Mouse (Mus musculus): ENCODE measurements at regions not wholly inside any gene's neighbourhood (a gene's known extent, or its start where the extent isn't known, plus 50 kb on each side); places are given as distances from the start of the nearest gene placed in this dataset.
A peak's percentile ranks its signal among the peaks of the same experiment; 100 is the strongest.
"Not testable (repeated sequence)": the region's sequence is repeated elsewhere in the genome, so short reads cannot be mapped to it uniquely, and the experiment has no call there.

DNA sequence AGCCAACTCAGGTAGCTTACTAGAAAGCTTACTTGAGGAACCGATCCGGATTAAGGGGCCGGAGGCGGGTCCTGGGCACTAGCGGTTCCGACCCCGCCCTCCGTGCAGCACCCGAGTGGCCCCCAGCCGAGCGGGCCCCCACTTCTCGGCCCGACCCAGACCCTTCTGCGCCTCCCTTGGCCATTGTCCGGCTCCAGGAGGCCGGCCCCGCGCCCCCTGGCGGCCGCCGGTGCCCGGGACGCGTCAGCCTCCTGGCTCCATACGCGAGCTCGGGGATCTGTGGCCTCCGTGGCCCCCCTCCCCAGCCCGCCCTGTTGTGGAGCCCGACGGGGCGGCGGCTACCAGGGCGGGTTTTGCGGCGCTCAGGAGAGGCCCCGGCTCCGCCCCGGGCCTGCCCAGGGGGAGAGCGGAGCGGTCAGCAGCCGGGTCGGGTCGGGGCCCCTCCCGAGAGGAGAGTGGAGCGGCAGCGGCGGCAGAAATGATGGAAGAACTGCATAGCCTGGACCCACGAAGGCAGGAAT lies 94.3 kb upstream of the Zfp986 start:
- DNase-seq (ENCODE audit: low spot score): peak; percentile 7

DNA sequence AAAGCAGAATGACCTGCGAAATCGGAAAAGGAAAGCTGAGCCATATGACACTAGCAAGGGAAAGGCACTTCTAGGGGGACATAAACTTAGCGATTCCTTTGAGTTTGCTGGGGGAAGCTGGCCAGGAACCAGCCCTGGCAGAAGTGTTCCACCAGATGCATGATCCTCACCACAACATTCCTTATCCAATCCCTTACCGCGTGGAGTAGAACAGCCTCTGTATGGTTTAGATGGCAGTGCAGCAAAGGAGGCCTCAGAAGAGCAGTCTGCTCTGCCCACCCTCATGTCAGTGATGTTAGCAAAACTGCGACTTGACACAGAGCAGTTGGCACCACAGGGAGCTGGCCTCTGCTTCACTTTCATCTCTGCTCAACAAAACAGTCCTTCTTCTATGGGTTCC lies 93.7 kb upstream of the Zfp986 start:
- DNase-seq (ENCODE audit: low spot score): not testable (repeated sequence)

DNA sequence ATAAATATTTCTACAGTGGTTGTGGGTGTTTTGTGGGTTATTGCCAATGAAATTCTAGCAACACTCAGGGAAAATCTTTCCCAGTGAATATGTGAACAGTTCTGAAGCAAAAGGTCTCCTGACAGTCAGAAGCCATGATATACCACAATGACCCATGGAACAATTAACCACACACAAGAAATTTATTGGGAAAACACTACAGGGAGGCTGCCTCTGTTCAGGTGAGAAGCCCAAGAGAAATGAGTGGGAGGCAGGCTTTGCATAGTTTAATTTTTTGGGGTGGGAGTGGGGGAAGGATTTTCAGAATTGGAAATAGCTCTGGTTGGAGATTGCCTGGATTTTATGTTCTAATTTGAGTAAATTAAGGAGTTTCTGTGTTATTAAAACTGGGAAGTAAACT lies 92.1 kb upstream of the Zfp986 start:
- not testable (repeated sequence) for DNase-seq (ENCODE audit: low spot score)

GRCm38 (mm10) chr4:145781281-145781896 lies 87.2 kb upstream of the Zfp986 start:
- not testable (repeated sequence) for DNase-seq (ENCODE audit: low spot score)

DNA sequence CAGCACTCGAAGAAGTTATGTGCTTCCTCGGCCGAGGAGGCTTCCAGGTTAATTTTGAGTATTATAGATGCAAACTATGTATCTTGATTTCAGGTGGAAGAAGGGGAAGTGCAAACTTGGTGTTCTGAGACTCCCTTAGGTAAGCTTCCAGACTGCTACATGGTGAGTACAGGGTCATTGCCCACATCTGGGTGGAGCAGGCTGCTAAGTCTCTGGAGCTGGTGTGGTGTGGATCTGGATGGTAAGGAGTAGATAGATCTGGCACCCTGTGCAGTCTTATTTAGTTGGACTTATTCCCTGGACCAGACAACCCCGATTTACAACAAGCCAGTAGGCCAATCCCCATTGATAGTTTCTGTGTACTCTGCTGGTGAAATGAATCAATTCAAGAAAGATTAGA lies 53.9 kb upstream of the Zfp986 start:
- not testable (repeated sequence) for DNase-seq (ENCODE audit: low spot score)

Data from urinary bladder, postnatal 14 days (tissue).